Mouse (Mus musculus): ENCODE measurements at regions not wholly inside any gene's neighbourhood (a gene's known extent, or its start where the extent isn't known, plus 50 kb on each side); places are given as distances from the start of the nearest gene placed in this dataset.

DNA sequence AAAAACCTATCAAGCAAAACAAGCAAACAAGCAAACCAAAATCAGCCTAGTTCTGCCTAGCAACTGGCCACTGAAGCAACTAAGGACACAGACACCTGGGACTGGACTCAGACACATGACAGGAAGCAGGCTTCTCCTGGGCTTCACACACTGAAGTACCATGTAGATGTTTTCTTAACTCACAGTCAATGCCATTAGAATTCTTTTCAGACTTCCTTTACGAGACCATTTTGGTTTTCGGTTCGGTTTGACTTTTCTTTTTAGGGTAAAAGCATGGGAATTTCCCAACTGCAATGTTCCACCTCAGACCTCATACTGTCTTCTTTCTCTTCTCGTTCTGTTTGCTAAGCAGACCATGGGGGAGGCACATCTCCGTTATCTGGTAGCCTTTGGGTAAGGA is 114.7 kb upstream of the Tbl1xr1 start:
- TF ChIP-seq CTCF (conservative IDR thresholded peaks at IDR 0.05 in 1 of 2, IDR thresholded peaks at IDR 0.05 in 1 of 2; ENCODE audit: low read depth in 2 of 2, low read length in 2 of 2) (no peak), ZC3H11A (IDR thresholded peaks at IDR 0.05; ENCODE audit: low read depth, low read length) (no peak), CHD2 (IDR thresholded peaks at IDR 0.05; ENCODE audit: low read length) (peak; percentile 78), MEF2A (IDR thresholded peaks at IDR 0.05; ENCODE audit: borderline replicate concordance, low read depth, low read length) (peak; percentile 96), JUND (conservative IDR thresholded peaks at IDR 0.05; ENCODE audit: low read depth, low read length) (peak; percentile 78; the same call in 1 of the 2 replicates), RCOR1 (conservative IDR thresholded peaks at IDR 0.05; ENCODE audit: low read depth, low read length) (no peak), USF1 (IDR thresholded peaks at IDR 0.05; ENCODE audit: low read depth, low read length) (peak; percentile 64), MAZ (IDR thresholded peaks at IDR 0.05; ENCODE audit: low read depth, low read length) (peak; percentile 30), TCF12 (IDR thresholded peaks at IDR 0.05; ENCODE audit: low read depth, low read length) (peak; percentile 94), SIN3A (IDR thresholded peaks at IDR 0.05; ENCODE audit: low read length) (peak; percentile 57; the same call in 1 of the 2 replicates), POLR2A (IDR thresholded peaks at IDR 0.05; ENCODE audit: low read depth, low read length) (peak; percentile 39; the same call in 1 of the 2 replicates)

Measured in CH12.LX (cell line).